Mouse (Mus musculus) liver, postnatal 0 days (tissue): Measurements from ENCODE around the gene 6030445D17Rik. TPM values are rescaled to one million over a fixed set of nuclear protein-coding genes. Genes with fewer than 3 reads are reported as not detected.

Experiments
- ATAC-seq: fragments of 200-750 bp; cut with Nextera tagmentation; 2 replicates; pipeline ENCODE4 v1.8.0; 2017; ENCODE audit warnings: mild to moderate bottlenecking, moderate library complexity
- DNase-seq: peaks from one replicate; pipeline ENCODE4 v3.0.0-alpha.2; 2016
- H3K27ac ChIP-seq: fragments of 300-500 bp; sonication (generic); 2 replicates; pipeline ENCODE4 v1.5.1; 2014; ENCODE audit warnings: antibody characterized with exemption, moderate library complexity, mild to moderate bottlenecking, low read depth
- H3K27me3 ChIP-seq: fragments of 300-500 bp; sonication (generic); 2 replicates; pipeline ENCODE4 v1.6.1; 2014; ENCODE audit warnings: low read length, control low read depth, mixed read lengths; ENCODE audit not compliant: insufficient read depth
- H3K36me3 ChIP-seq: fragments of 300-500 bp; sonication (generic); replicated peaks from 2 replicates; pipeline ENCODE4 v1.6.1; 2014; ENCODE audit warnings: mild to moderate bottlenecking, control low read depth, low read length, moderate library complexity, mixed read lengths; ENCODE audit not compliant: insufficient read depth
- H3K4me1 ChIP-seq: fragments of 300-500 bp; sonication (generic); 2 replicates; pipeline ENCODE4 v1.6.1; 2014; ENCODE audit warnings: antibody characterized with exemption, mild to moderate bottlenecking, control low read depth; ENCODE audit not compliant: insufficient read depth
- H3K4me2 ChIP-seq: fragments of 300-500 bp; sonication (generic); 2 replicates; pipeline ENCODE4 v1.6.1; 2014; ENCODE audit warnings: low read depth, mild to moderate bottlenecking, low read length, moderate library complexity, mixed read lengths
- H3K4me3 ChIP-seq: fragments of 300-500 bp; sonication (generic); 2 replicates; pipeline ENCODE4 v1.5.1; 2014; ENCODE audit warnings: low read depth, low read length
- H3K9ac ChIP-seq: fragments of 300-500 bp; sonication (generic); replicated peaks from 2 replicates; pipeline ENCODE4 v1.6.1; 2014; ENCODE audit warnings: mild to moderate bottlenecking, moderate library complexity
- H3K9me3 ChIP-seq: fragments of 300-500 bp; sonication (generic); 2 replicates; pipeline ENCODE4 v1.6.1; 2016; ENCODE audit warnings: mild to moderate bottlenecking, control low read depth, low read length, mixed read lengths
- CTCF ChIP-seq: sonication (generic); IDR thresholded peaks from 2 replicates; pipeline ENCODE4 v1.5.1; 2016; ENCODE audit warnings: antibody characterized with exemption, low read depth
- EP300 ChIP-seq: IDR thresholded peaks from 2 replicates; pipeline ENCODE4 v1.6.1; 2016; ENCODE audit warnings: antibody characterized with exemption, low read depth, mild to moderate bottlenecking
- WGBS: fragments of 180-500 bp; shearing (Covaris S2); extraction: QIAGEN DNeasy Blood & Tissue Kit; methylation state at CpG from one replicate; pipeline ENCODE4 v1.1.7; 2014; ENCODE audit not compliant: insufficient replicate concordance; 5-methylcytosine and 5-hydroxymethylcytosine counted together
- polyA plus RNA-seq: library from polyadenylated mRNA; unstranded; fragments of >200 nt; fragmentation: Nextera tagmentation; extraction: Ambion mirVana; gene quantifications from 2 replicates; pipeline ENCODE4 v1.2.1, GENCODE M21; 2015

The 6030445D17Rik gene
- polyA plus RNA-seq, 1 experiment from 2014 or later, result 0.12 TPM

DNA sequence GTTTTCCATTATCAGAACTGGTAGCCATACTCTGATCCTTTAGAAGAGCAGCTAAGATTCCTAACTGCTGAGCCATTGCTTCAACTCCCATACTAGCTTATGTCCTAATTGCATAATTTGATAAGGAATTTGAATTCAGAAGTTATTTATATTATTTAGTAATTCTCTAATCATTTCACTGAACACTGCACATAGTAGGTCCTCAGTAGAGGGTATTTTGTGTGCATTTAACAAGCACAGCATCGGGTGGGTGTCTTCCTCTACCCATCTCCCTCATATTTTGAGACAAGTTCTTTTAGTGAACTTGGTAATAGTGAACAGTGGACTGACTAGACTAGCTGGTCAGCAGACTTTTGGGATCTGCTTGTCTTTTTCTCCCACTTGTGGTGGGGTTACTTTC is 14.6 kb downstream of the 6030445D17Rik start:
- whole genome bisulfite sequencing, result 58% methylated on average over 1 of the region's 1 CpGs
- Histone ChIP-seq H3K27me3 (no peaks in the 10 kb centered on the region; the same call in 1 of the 2 replicates), H3K9me3 (no peaks in the 10 kb centered on the region), H3K4me2 (no peak overlapping the region), H3K9ac (no peak overlapping the region), H3K27ac (no peak overlapping the region), H3K4me1 (no peaks in the 10 kb centered on the region; the same call in 1 of the 2 replicates), H3K36me3 (no peaks in the 10 kb centered on the region), H3K4me3 (no peak overlapping the region)
- no peak for ATAC-seq
- TF ChIP-seq EP300, result no peak
- TF ChIP-seq CTCF, result no peak
- DNase-seq, result no peak

DNA sequence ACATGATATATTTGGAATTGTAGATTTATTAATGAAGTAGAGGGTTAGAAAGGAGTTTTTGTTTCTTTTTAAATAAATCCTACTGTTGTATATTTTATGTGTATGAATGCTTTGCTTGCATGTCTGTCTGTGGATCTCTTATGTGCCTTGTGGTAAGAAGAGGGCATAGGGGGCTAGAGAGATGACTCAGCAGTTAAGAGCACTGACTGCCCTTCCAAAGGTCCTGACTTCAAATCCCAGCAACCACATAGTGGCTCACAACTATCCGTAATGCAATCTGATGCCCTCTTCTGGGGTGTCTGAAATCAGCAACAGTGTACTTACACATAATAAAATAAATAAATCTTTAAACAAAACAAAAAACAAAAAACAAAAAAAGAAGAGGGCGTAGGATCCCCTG is 24.5 kb downstream of the 6030445D17Rik start:
- WGBS, result 84% methylated on average over 2 of the region's 2 CpGs
- H3K9ac ChIP-seq, result no peak overlapping the region
- no peaks in the 10 kb centered on the region for H3K9me3 ChIP-seq
- DNase-seq, result no peak
- no peaks in the 10 kb centered on the region for H3K27me3 ChIP-seq
- ATAC-seq, result no peak
- no peak overlapping the region for H3K4me3 ChIP-seq
- H3K4me2 ChIP-seq, result no peak overlapping the region
- H3K36me3 ChIP-seq, result no peaks in the 10 kb centered on the region
- TF ChIP-seq CTCF, result no peak
- TF ChIP-seq EP300, result no peak
- no peak overlapping the region for H3K27ac ChIP-seq
- no peaks in the 10 kb centered on the region for H3K4me1 ChIP-seq

DNA sequence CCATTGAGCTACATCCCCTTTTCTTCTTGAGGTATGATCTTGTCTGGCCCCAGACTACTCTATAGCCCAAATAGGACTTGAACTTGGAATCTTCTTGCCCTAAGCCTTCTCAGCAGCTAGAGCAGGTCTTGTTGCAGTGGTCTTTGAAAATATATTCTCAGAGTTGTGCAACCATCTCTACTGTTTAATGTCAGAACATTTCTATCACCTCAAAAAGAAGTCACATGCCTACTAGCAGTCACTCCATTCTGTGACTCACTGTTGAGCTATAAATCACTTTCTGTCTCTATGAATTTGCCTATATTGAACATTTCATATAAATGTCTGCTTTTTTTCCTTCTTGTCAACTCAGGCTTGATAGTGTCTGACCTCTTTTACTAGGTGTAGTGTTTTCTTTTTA is 33.9 kb downstream of the 6030445D17Rik start:
- Histone ChIP-seq H3K36me3 (no peaks in the 10 kb centered on the region), H3K9me3 (no peaks in the 10 kb centered on the region), H3K9ac (no peak overlapping the region), H3K27ac (no peak overlapping the region), H3K4me3 (no peak overlapping the region), H3K4me1 (peaks cover 7% of the 10 kb centered on the region; the same call in 1 of the 2 replicates), H3K4me2 (no peak overlapping the region), H3K27me3 (no peaks in the 10 kb centered on the region)
- TF ChIP-seq CTCF (no peak), EP300 (no peak)
- DNase-seq, result no peak
- no peak for ATAC-seq

DNA sequence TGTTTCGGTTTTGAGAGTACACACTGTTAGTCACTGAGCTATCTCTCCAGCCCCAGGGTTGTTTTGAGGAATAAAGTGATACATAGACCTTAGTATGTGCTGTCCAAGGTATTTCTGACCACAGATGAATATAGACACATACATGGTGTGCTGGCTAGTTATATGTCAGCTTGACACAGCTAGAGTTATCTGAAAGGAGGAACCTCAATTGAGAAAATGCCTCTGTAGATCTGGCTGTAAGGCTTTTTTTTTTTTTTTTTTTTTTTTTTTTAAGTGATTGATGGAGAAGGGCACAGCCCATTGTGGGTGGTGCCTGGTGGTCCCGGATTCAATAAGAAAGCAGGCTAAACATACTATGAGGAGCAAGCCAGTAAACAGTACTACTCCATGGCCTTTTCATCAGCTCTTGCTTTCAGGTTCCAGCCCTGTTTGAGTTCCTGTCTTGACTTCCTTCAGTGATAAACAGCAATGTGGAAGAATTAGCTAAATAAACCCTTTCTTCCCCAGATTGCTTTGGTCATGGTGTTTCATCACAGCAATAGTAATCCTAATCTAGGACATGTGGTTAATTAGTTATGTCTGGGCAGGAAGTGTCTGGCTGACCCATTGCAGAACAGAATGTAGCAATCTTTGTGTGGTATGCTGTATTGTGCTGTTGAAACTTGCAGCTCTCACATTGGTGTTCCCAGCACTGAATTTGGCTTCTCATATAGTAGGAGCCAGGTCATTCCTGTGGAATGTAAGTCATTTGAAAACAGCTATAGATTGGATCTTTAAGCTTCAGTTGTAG is 43.6 kb downstream of the 6030445D17Rik start:
- Histone ChIP-seq H3K27ac (peak overlapping the region; percentile 42; the same call in 1 of the 2 replicates), H3K9ac (no peak overlapping the region), H3K4me2 (no peak overlapping the region), H3K9me3 (no peaks in the 10 kb centered on the region), H3K4me3 (no peak overlapping the region), H3K27me3 (no peaks in the 10 kb centered on the region), H3K4me1 (peaks cover 7% of the 10 kb centered on the region; the same call in 1 of the 2 replicates), H3K36me3 (no peaks in the 10 kb centered on the region)
- TF ChIP-seq EP300, result peak; percentile 34; the same call in 1 of the 2 replicates
- TF ChIP-seq CTCF, result no peak
- DNase-seq, result no peak
- ATAC-seq, result peak; percentile 92
- 24% methylated on average over 2 of the region's 2 CpGs for WGBS

DNA sequence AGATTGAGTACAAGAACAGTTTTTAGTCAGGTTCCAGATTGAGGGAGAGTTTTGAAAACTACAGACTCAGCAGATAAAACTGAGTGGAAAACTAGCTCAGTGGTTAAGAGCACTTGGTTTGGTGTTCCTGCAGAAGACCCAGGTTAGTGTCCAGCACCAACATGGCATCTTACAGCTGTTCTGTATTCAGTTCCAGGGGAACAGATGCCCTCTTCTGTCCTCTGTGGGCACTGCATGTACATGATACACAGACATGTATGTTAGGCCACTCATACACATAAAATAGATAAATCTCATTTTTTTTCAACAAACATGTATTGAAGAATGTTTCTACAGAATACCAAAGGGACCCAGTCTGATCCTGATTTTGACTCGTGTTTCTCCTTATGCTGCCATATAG is 47.8 kb downstream of the 6030445D17Rik start:
- Histone ChIP-seq H3K4me3 (no peak overlapping the region), H3K27ac (no peak overlapping the region), H3K27me3 (no peaks in the 10 kb centered on the region), H3K36me3 (no peaks in the 10 kb centered on the region), H3K9ac (no peak overlapping the region), H3K9me3 (no peaks in the 10 kb centered on the region), H3K4me1 (peaks cover 4% of the 10 kb centered on the region; the same call in 1 of the 2 replicates), H3K4me2 (no peak overlapping the region)
- 72% methylated on average over 1 of the region's 1 CpGs for WGBS
- TF ChIP-seq CTCF (peak; percentile 69), EP300 (no peak)
- no peak for ATAC-seq
- DNase-seq, result peak; percentile 26

DNA sequence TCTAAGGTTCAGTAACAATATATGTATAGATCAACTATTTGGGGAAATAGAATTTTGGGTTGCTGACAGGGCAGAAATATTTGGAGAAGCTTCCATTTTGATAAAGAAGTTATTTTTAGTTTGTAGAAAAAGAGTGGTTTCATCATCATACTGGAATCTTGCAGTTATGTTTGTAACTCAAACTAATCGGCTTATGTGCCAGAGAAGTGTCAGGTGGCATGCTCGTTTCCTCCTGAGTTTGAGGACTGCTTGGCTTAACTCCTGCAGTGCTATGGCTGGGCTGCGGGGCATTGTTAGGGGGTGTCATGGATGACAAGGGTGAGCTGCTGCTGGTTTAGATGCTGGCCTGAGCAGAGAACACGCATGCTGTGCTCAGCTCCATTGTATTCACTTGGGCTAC is 49.7 kb downstream of the 6030445D17Rik start:
- H3K9me3 ChIP-seq, result no peaks in the 10 kb centered on the region
- H3K4me1 ChIP-seq, result no peaks in the 10 kb centered on the region
- H3K9ac ChIP-seq, result no peak overlapping the region
- no peaks in the 10 kb centered on the region for H3K27me3 ChIP-seq
- no peaks in the 10 kb centered on the region for H3K36me3 ChIP-seq
- no peak overlapping the region for H3K4me3 ChIP-seq
- H3K27ac ChIP-seq, result no peak overlapping the region
- 51% methylated on average over 4 of the region's 4 CpGs for WGBS
- no peak for DNase-seq
- no peak overlapping the region for H3K4me2 ChIP-seq
- ATAC-seq, result no peak
- TF ChIP-seq EP300 (no peak), CTCF (no peak)
